In genomic region chr4:26441533-26441932, GRCm38 (mm10) we compare ENCODE assay signal across 19 mouse cellular contexts.
DNase-seq lines count a peak whose midpoint lies in the region; ATAC-seq and TF ChIP-seq lines count a peak whose summit lies in the region.
"Had no signal": no experiment of that assay in that cellular context is flagged by ENCODE, and none has a peak within 500 bp of the region (broad histone marks: within the 10 kb centered on the region; RNA-seq: fewer than 3 reads in every experiment).

No protein-coding gene starts in this region.

- H3K9ac ChIP-seq in CH12.LX (ENCODE audit: insufficient read depth, low read depth) = no peak overlapping the region
- no peak overlapping the region for H3K9ac ChIP-seq in intestine, postnatal 0 days (ENCODE audit: low read depth, low read length)
- H3K9ac ChIP-seq: embryonic facial prominence, embryonic 15.5 days; hindbrain, embryonic 12.5 days; liver, embryonic 12.5 days; lung, embryonic 14.5 days had no signal

- peak; percentile 90 for ATAC-seq in intestine, postnatal 0 days
- ATAC-seq: liver, embryonic 12.5 days had no signal

- peaks cover 0 to 7% of the 10 kb centered on the region in 2 experiments; a peak in 2 of 4 replicates for H3K4me1 ChIP-seq in CH12.LX (ENCODE audit: control insufficient read depth in 1 of 2, insufficient read depth in 2 of 2)
- no peaks in the 10 kb centered on the region for H3K4me1 ChIP-seq in intestine, postnatal 0 days (replicated peaks; ENCODE audit: control insufficient read depth, insufficient read depth, low read length)
- H3K4me1 ChIP-seq: embryonic facial prominence, embryonic 15.5 days; forebrain, embryonic 10.5 days; heart, embryonic 10.5 days; hindbrain, embryonic 12.5 days; liver, embryonic 12.5 days had no signal

- H3K9me3 ChIP-seq in CH12.LX (replicated peaks; ENCODE audit: low read length) = no peaks in the 10 kb centered on the region
- no peaks in the 10 kb centered on the region for H3K9me3 ChIP-seq in intestine, postnatal 0 days (ENCODE audit: control insufficient read depth)
- H3K9me3 ChIP-seq: embryonic facial prominence, embryonic 15.5 days; forebrain, embryonic 10.5 days; heart, embryonic 10.5 days; hindbrain, embryonic 12.5 days; liver, embryonic 12.5 days had no signal

- peak; percentile 5 to 51 for DNase-seq in kidney, adult 8-10 months
- no peak for DNase-seq in kidney, postnatal 10 days
- peak; percentile 9 for DNase-seq in CH12.LX (ENCODE audit: extremely low read depth)
- DNase-seq in kidney, postnatal 36 days = peak; percentile 4 to 44
- no peak for DNase-seq in urinary bladder, postnatal 25 days (ENCODE audit: low spot score)
- DNase-seq in thymus, postnatal 36 days = no peak
- DNase-seq: adrenal gland, postnatal 14 days; cerebellum, adult 11-12 months; cerebellum, postnatal 14 days; left cerebral cortex, postnatal 4 days; lung, embryonic 14.5 days; lung, postnatal 4 days; thymus, postnatal 14 days had no signal

- no peak overlapping the region for H3K4me3 ChIP-seq in CH12.LX (replicated peaks in 1 of 3; ENCODE audit: low read depth in 2 of 3, low read length in 2 of 3, poor library complexity in 1 of 3)
- H3K4me3 ChIP-seq in intestine, postnatal 0 days (ENCODE audit: low read depth, low read length) = no peak overlapping the region
- H3K4me3 ChIP-seq: embryonic facial prominence, embryonic 15.5 days; forebrain, embryonic 10.5 days; heart, embryonic 10.5 days; hindbrain, embryonic 12.5 days; liver, embryonic 12.5 days had no signal

- no peak for TF ChIP-seq POLR2A in CH12.LX (IDR thresholded peaks at IDR 0.05; ENCODE audit: low read depth, low read length)

- no peak overlapping the region for H3K4me2 ChIP-seq in CH12.LX (ENCODE audit: insufficient read depth, low read depth, poor library complexity, severe bottlenecking)
- H3K4me2 ChIP-seq in intestine, postnatal 0 days (replicated peaks; ENCODE audit: low read depth) = no peak overlapping the region
- H3K4me2 ChIP-seq: embryonic facial prominence, embryonic 15.5 days; hindbrain, embryonic 12.5 days; liver, embryonic 12.5 days; lung, embryonic 14.5 days had no signal

- no peak overlapping the region for H3K27ac ChIP-seq in CH12.LX (ENCODE audit: insufficient read depth, low read depth)
- H3K27ac ChIP-seq in intestine, postnatal 0 days (ENCODE audit: low read depth, low read length) = no peak overlapping the region
- H3K27ac ChIP-seq: embryonic facial prominence, embryonic 15.5 days; forebrain, embryonic 10.5 days; heart, embryonic 10.5 days; hindbrain, embryonic 12.5 days; liver, embryonic 12.5 days had no signal

- dilution Hi-C loops in CH12.LX (cut with MboI; ENCODE audit: extremely low pct_ligation_motif_present, extremely low pct_unique_long_range_greater_than_20kb, low sequenced_read_pairs) = no loop called here

- no peak for TF ChIP-seq EP300 in CH12.LX (IDR thresholded peaks at IDR 0.05; ENCODE audit: low read length)

- H3K79me2 ChIP-seq in CH12.LX (replicated peaks; ENCODE audit: control insufficient read depth, extremely low read depth, insufficient read depth, poor library complexity, severe bottlenecking) = no peaks in the 10 kb centered on the region

- H3K27me3 ChIP-seq in CH12.LX (replicated peaks) = no peaks in the 10 kb centered on the region
- no peaks in the 10 kb centered on the region for H3K27me3 ChIP-seq in intestine, postnatal 0 days (replicated peaks; ENCODE audit: control insufficient read depth, insufficient read depth, low read length)
- H3K27me3 ChIP-seq: embryonic facial prominence, embryonic 15.5 days; hindbrain, embryonic 12.5 days; liver, embryonic 12.5 days had no signal

- 8% methylated on average over 1 of the region's 1 CpGs for WGBS in intestine, postnatal 0 days

- TF ChIP-seq CTCF in CH12.LX (conservative IDR thresholded peaks at IDR 0.05 in 1 of 2, IDR thresholded peaks at IDR 0.05 in 1 of 2; ENCODE audit: low read depth in 2 of 2, low read length in 2 of 2) = no peak
- TF ChIP-seq CTCF in intestine, postnatal 0 days (IDR thresholded peaks at IDR 0.05; ENCODE audit: low read depth) = no peak

- TF ChIP-seq RAD21 in CH12.LX (IDR thresholded peaks at IDR 0.05; ENCODE audit: low read depth, low read length) = no peak

- H3K36me3 ChIP-seq in CH12.LX (replicated peaks in 1 of 2; ENCODE audit: control insufficient read depth in 1 of 2, insufficient read depth in 1 of 2, low read length in 1 of 2) = no peaks in the 10 kb centered on the region
- no peaks in the 10 kb centered on the region for H3K36me3 ChIP-seq in intestine, postnatal 0 days (ENCODE audit: control insufficient read depth, insufficient read depth)
- H3K36me3 ChIP-seq: embryonic facial prominence, embryonic 15.5 days; forebrain, embryonic 10.5 days; heart, embryonic 10.5 days; hindbrain, embryonic 12.5 days; liver, embryonic 12.5 days had no signal

- in situ Hi-C loops in CH12.LX (cut with MboI; ENCODE audit: low pct_ligation_motif_present, low pct_unique_long_range_greater_than_20kb, low sequenced_read_pairs) = no loop called here

TF ChIP-seq in CH12.LX, 34 proteins besides CTCF, POLR2A, EP300 and RAD21:
- TF ChIP-seq CHD2 (IDR thresholded peaks at IDR 0.05; ENCODE audit: low read length) (no peak), CHD1 (IDR thresholded peaks at IDR 0.05; ENCODE audit: low read depth, low read length) (no peak), KAT2A (IDR thresholded peaks at IDR 0.05; ENCODE audit: insufficient replicate concordance, low read length) (no peak), HCFC1 (IDR thresholded peaks at IDR 0.05; ENCODE audit: low read depth, low read length) (no peak), ZC3H11A (IDR thresholded peaks at IDR 0.05; ENCODE audit: low read depth, low read length) (no peak), MAFK (IDR thresholded peaks at IDR 0.05; ENCODE audit: insufficient replicate concordance, low read length) (no peak), ZKSCAN1 (IDR thresholded peaks at IDR 0.05; ENCODE audit: borderline replicate concordance, low read depth, low read length) (no peak), GABPA (IDR thresholded peaks at IDR 0.05; ENCODE audit: insufficient replicate concordance, low read depth, low read length) (no peak), ETS1 (conservative IDR thresholded peaks at IDR 0.05; ENCODE audit: low read depth, low read length) (no peak), UBTF (IDR thresholded peaks at IDR 0.05; ENCODE audit: low read depth, low read length) (no peak), MXI1 (IDR thresholded peaks at IDR 0.05; ENCODE audit: low read depth, low read length) (no peak), E2F4 (IDR thresholded peaks at IDR 0.05; ENCODE audit: insufficient replicate concordance, low read depth, low read length) (no peak), TCF12 (IDR thresholded peaks at IDR 0.05; ENCODE audit: low read depth, low read length) (no peak), MAZ (IDR thresholded peaks at IDR 0.05; ENCODE audit: low read depth, low read length) (no peak), MEF2A (IDR thresholded peaks at IDR 0.05; ENCODE audit: borderline replicate concordance, low read depth, low read length) (no peak), ELF1 (IDR thresholded peaks at IDR 0.05; ENCODE audit: low read depth, low read length) (no peak), USF2 (conservative IDR thresholded peaks at IDR 0.05; ENCODE audit: low read depth, low read length) (no peak)

Comparison
In these comparisons a context has a peak if more than half of its experiments do, and no peak if none do; other contexts are left out.
1. DNase-seq: peak in kidney, adult 8-10 months (2 of 2), CH12.LX (single experiment) and kidney, postnatal 36 days (2 of 2); none in kidney, postnatal 10 days (single experiment), urinary bladder, postnatal 25 days (single experiment) and thymus, postnatal 36 days (0 of 2).